Mouse (Mus musculus): Measurements from ENCODE around the gene Fmo5. TPM values are rescaled to one million over a fixed set of nuclear protein-coding genes. Genes with fewer than 3 reads are reported as not detected.

Gene Fmo5
- polyA plus RNA-seq, 1 experiment from 2014 or later = 5.9 TPM

DNA sequence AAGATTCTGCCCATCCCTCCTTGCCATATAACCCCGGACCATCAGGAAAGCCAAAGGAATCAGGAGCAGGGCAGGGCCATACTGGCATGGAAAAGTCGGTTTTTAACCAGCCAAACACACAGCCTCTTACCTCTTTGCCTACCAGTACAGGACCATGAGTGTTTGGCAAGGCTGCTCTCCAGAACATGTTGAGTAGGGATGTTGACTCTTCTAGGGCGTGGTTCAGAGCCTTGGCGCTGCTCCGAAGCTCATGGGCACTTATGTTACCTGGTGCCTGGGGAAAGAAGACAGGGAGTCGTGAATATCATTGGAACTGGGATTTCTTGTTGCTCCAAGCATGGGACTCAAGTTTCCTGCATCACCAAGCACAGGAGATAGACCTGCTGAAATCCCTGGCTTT is 65.2 kb downstream of the Fmo5 start:
- H3K9me3 ChIP-seq (replicated peaks; ENCODE audit: control insufficient read depth, low read length) = no peaks in the 10 kb centered on the region
- no peak for ATAC-seq (replicated peaks; ENCODE audit: extremely low read depth, insufficient read depth, low FRiP score)

DNA sequence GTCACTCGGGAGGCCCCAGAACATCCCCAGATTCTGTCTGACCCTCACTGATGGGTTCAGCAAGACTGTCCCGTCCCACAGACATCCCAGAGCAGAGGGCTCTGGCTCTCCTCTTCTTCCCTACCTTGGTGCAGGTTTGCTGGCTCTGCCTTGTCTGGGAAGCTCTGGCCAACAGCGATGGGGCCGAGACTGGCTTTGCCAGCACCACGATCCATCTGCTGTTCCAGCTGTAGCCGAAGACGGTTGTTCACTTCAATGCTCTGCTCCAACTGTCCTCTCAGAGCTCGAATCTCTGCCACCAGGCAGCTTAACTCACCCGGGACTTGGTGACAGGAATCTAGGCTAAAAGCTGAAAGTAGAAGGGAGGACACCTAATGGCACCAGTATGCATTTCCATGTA is 68.3 kb downstream of the Fmo5 start:
- Histone ChIP-seq H3K4me1 (ENCODE audit: control insufficient read depth, insufficient read depth, low read length) (no peaks in the 10 kb centered on the region), H3K4me2 (ENCODE audit: low read depth, low read length) (no peak overlapping the region), H3K27ac (ENCODE audit: low read length) (no peak overlapping the region), H3K4me3 (ENCODE audit: low read length) (no peak overlapping the region), H3K9me3 (replicated peaks; ENCODE audit: control insufficient read depth, low read length) (no peaks in the 10 kb centered on the region), H3K9ac (ENCODE audit: low read length) (no peak overlapping the region), H3K27me3 (ENCODE audit: control insufficient read depth, insufficient read depth, low read length) (no peaks in the 10 kb centered on the region), H3K36me3 (ENCODE audit: control insufficient read depth, insufficient read depth) (peaks cover 27% of the 10 kb centered on the region)
- WGBS = 73% methylated on average over 9 of the region's 9 CpGs
- ATAC-seq (replicated peaks; ENCODE audit: extremely low read depth, insufficient read depth, low FRiP score) = no peak

More for the DNA sequence above, 65.2 kb downstream of the Fmo5 start:
- Histone ChIP-seq H3K27me3 (ENCODE audit: control insufficient read depth, insufficient read depth, low read length) (no peaks in the 10 kb centered on the region), H3K27ac (ENCODE audit: low read length) (no peak overlapping the region), H3K9ac (ENCODE audit: low read length) (no peak overlapping the region), H3K4me2 (ENCODE audit: low read depth, low read length) (no peak overlapping the region), H3K4me3 (ENCODE audit: low read length) (no peak overlapping the region), H3K36me3 (ENCODE audit: control insufficient read depth, insufficient read depth) (peaks cover 23% of the 10 kb centered on the region), H3K4me1 (ENCODE audit: control insufficient read depth, insufficient read depth, low read length) (no peaks in the 10 kb centered on the region)
- WGBS = 89% methylated on average over 6 of the region's 6 CpGs

DNA sequence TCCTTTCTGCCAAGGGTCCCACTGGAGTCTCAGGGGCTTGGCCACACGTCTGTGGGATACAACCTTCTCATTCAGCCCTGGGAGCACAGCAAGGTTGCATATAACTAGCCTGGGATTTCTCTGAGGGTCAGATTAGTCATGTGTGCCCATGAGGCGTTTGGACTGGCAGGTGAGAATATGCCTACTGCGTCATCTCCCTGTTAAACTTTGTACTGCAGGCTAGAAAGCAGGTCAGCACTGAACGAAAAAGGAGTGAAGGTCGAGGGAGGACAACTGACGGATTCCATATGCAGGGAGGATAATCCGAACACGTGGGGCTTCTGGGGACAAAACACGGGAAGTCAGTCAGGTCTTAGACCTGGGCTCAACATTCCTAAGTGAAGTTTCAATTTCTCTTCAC is 68.7 kb downstream of the Fmo5 start:
- 47% methylated on average over 9 of the region's 9 CpGs for WGBS
- Histone ChIP-seq H3K4me3 (ENCODE audit: low read length) (no peak overlapping the region), H3K9ac (ENCODE audit: low read length) (no peak overlapping the region), H3K4me1 (ENCODE audit: control insufficient read depth, insufficient read depth, low read length) (no peaks in the 10 kb centered on the region), H3K9me3 (replicated peaks; ENCODE audit: control insufficient read depth, low read length) (no peaks in the 10 kb centered on the region), H3K4me2 (ENCODE audit: low read depth, low read length) (no peak overlapping the region), H3K27me3 (ENCODE audit: control insufficient read depth, insufficient read depth, low read length) (no peaks in the 10 kb centered on the region), H3K27ac (ENCODE audit: low read length) (no peak overlapping the region), H3K36me3 (ENCODE audit: control insufficient read depth, insufficient read depth) (peaks cover 31% of the 10 kb centered on the region)
- ATAC-seq (replicated peaks; ENCODE audit: extremely low read depth, insufficient read depth, low FRiP score) = no peak

DNA sequence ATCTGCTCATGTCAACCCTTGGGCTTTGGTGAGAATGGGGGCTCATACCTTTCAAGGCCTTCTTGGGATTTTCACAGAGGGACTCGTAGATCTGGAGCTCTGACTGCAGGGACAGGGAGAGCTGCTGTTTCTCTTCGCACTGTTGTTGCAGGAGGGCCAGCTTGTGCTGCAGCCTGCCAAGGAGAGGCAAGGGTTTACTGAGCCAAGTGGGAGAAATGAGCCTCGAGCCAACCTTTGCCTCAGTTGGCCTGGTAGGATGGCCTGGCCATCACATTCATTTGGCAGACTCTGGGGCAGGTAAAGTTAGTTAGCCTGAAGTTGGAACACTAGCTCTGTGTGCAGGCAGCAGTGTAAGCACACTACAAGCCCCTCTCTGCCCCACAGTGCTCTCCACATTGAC is 70.5 kb downstream of the Fmo5 start:
- no peak for ATAC-seq (replicated peaks; ENCODE audit: extremely low read depth, insufficient read depth, low FRiP score)
- Histone ChIP-seq H3K27ac (ENCODE audit: low read length) (no peak overlapping the region), H3K9me3 (replicated peaks; ENCODE audit: control insufficient read depth, low read length) (no peaks in the 10 kb centered on the region), H3K27me3 (ENCODE audit: control insufficient read depth, insufficient read depth, low read length) (no peaks in the 10 kb centered on the region), H3K4me2 (ENCODE audit: low read depth, low read length) (no peak overlapping the region), H3K4me3 (ENCODE audit: low read length) (no peak overlapping the region), H3K9ac (ENCODE audit: low read length) (no peak overlapping the region), H3K36me3 (ENCODE audit: control insufficient read depth, insufficient read depth) (peaks cover 31% of the 10 kb centered on the region), H3K4me1 (ENCODE audit: control insufficient read depth, insufficient read depth, low read length) (no peaks in the 10 kb centered on the region)
- WGBS = 70% methylated on average over 3 of the region's 3 CpGs

DNA sequence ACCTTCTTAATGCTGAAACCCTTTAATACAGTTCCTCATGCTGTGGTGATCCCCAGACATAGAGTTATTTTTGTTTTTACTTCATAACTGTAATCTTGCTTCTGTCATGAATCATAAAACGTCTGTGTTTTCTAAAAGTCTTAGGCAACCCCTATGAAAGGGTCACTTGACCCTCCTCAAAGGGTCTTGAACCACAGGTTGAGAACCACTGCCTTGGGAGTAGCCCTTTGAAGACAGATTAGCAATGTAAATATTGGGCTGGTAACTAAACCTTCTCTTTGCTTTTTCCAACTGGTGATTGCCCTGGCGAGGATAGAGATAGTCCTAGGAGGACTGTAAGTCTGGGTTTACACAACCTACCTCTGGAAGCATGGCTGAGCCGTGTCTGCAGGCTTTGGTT is 72.6 kb downstream of the Fmo5 start:
- WGBS = 77% methylated on average over 3 of the region's 3 CpGs
- Histone ChIP-seq H3K4me2 (ENCODE audit: low read depth, low read length) (no peak overlapping the region), H3K9me3 (replicated peaks; ENCODE audit: control insufficient read depth, low read length) (no peaks in the 10 kb centered on the region), H3K36me3 (ENCODE audit: control insufficient read depth, insufficient read depth) (peaks cover 21% of the 10 kb centered on the region), H3K27ac (ENCODE audit: low read length) (no peak overlapping the region), H3K9ac (ENCODE audit: low read length) (no peak overlapping the region), H3K4me3 (ENCODE audit: low read length) (no peak overlapping the region), H3K27me3 (ENCODE audit: control insufficient read depth, insufficient read depth, low read length) (no peaks in the 10 kb centered on the region), H3K4me1 (ENCODE audit: control insufficient read depth, insufficient read depth, low read length) (no peaks in the 10 kb centered on the region)
- ATAC-seq (replicated peaks; ENCODE audit: extremely low read depth, insufficient read depth, low FRiP score) = no peak

DNA sequence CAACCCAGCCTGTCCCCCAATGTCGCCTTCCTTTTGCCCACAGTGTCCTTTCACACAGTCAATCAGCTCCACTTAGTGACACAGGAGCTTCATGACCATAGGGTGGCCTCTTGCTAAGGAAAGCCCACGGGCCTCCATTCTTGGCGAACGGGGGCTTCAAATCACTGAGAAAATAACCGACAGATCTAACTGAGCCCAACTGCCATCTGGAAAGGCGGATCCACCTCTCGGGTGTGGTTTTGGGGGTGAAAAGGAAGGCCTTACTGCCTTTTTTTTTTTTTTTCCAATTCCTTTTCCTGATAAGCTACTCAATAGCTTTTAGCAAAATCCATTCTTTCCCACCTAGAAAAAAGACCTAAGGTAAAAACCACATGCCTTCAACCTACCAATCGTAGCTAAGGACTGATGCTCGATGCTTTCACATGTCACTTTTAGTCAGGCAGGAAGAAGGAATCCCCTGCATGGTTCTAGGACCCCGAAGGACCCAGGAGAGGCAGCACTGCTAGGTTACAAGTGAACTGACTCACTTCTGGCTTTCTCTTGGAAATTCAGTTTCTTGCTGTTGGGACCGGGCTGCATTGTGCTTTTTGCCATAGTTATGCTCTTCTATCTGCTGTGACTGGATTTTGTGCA is 74.0 kb downstream of the Fmo5 start:
- ATAC-seq (replicated peaks; ENCODE audit: extremely low read depth, insufficient read depth, low FRiP score) = no peak
- WGBS = 87% methylated on average over 11 of the region's 11 CpGs

More for the DNA sequence above, 74.0 kb downstream of the Fmo5 start:
- no peak overlapping the region for H3K27ac ChIP-seq (ENCODE audit: low read length)
- no peaks in the 10 kb centered on the region for H3K27me3 ChIP-seq (ENCODE audit: control insufficient read depth, insufficient read depth, low read length)
- H3K4me1 ChIP-seq (ENCODE audit: control insufficient read depth, insufficient read depth, low read length) = no peaks in the 10 kb centered on the region
- no peak overlapping the region for H3K4me2 ChIP-seq (ENCODE audit: low read depth, low read length)
- H3K9me3 ChIP-seq (replicated peaks; ENCODE audit: control insufficient read depth, low read length) = no peaks in the 10 kb centered on the region
- H3K9ac ChIP-seq (ENCODE audit: low read length) = no peak overlapping the region
- H3K4me3 ChIP-seq (ENCODE audit: low read length) = no peak overlapping the region
- peaks cover 15% of the 10 kb centered on the region for H3K36me3 ChIP-seq (ENCODE audit: control insufficient read depth, insufficient read depth)

Small RNA genes within 50 kb of the gene (microRNA-seq; reads per million reads assigned to microRNA genes)
- gene Mir7225 = not detected

Other genes with a start within 250 kb of the Fmo5 start
- not detected in 2 replicates for gene Olfr1402, start 206.8 kb upstream of the Fmo5 start, polyA plus RNA-seq (2015; fragmentation: Nextera tagmentation; extraction: Ambion mirVana)
- 14.4 and 16.1 TPM in 2 replicates for gene Chd1l, start 18.6 kb upstream of the Fmo5 start, polyA plus RNA-seq (2015; fragmentation: Nextera tagmentation; extraction: Ambion mirVana)
- gene Prkab2, start 29.4 kb downstream of the Fmo5 start, polyA plus RNA-seq (2015; fragmentation: Nextera tagmentation; extraction: Ambion mirVana) = 15.4 and 15.5 TPM in 2 replicates
- gene Gm17651, start 45.9 kb downstream of the Fmo5 start, polyA plus RNA-seq (2015; fragmentation: Nextera tagmentation; extraction: Ambion mirVana) = not detected in 2 replicates

Measured in heart, embryonic 16.5 days (tissue).